Mouse (Mus musculus) liver, embryonic 15.5 days (tissue): ENCODE measurements around the gene Ttll5. TPM values are rescaled to one million over a fixed set of nuclear protein-coding genes. Genes with fewer than 3 reads are reported as not detected.

Source experiments
- polyA plus RNA-seq: library from polyadenylated mRNA; unstranded; fragments of >200 nt; fragmentation: Nextera tagmentation; extraction: Ambion mirVana; gene quantifications from 2 replicates; pipeline ENCODE4 v1.2.1, GENCODE M21; 2015

Gene Ttll5
- polyA plus RNA-seq, 1 experiment from 2014 or later: 5.5 TPM

Other genes with a start within 250 kb of the Ttll5 start
- 0.09 and 0.10 TPM in 2 replicates for gene Jdp2, start 225.6 kb upstream of the Ttll5 start, polyA plus RNA-seq
- 4.4 and 4.6 TPM in 2 replicates for gene Batf, start 138.0 kb upstream of the Ttll5 start, polyA plus RNA-seq
- gene Flvcr2, start 78.1 kb upstream of the Ttll5 start, polyA plus RNA-seq: 7.2 and 7.8 TPM in 2 replicates
- gene Erg28, start 109 bp upstream of the Ttll5 start, polyA plus RNA-seq: 89.8 and 95.8 TPM in 2 replicates